Comparison of ENCODE assay signal across 9 mouse cellular contexts in the genomic region with DNA sequence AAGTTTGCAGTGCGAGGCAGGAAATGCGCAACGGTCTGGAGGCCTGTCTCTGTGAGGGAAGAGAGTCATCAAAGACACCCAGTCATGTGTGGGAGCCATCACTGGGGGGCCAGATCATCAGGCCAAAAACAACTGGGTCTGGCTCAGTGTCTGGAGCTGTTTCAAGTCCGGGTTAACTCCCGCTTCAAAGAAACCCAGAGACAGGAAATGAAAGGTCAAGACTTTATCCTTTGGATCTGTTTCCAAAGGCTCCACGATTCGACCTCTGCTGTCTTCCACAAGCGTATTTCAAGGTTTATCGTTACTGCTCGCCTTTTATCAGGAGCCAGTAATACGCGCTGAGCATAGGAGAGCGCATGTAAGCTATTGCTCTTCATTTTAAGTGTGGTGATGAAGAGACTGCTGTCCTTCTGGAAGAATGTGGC.
DNase-seq lines count a peak whose midpoint lies in the region; ATAC-seq and TF ChIP-seq lines count a peak whose summit lies in the region.
"Had no signal": no experiment of that assay in that cellular context is flagged by ENCODE, and none has a peak within 500 bp of the region (broad histone marks: within the 10 kb centered on the region; RNA-seq: fewer than 3 reads in every experiment).

No protein-coding gene starts in this region.

- no peak overlapping the region for H3K4me3 ChIP-seq in gastrocnemius, adult 2 months
- no peak overlapping the region for H3K4me3 ChIP-seq in lung, postnatal 0 days (ENCODE audit: low read depth, low read length)
- no peak overlapping the region for H3K4me3 ChIP-seq in left cerebral cortex, adult 2 months
- H3K4me3 ChIP-seq: midbrain, embryonic 12.5 days had no signal

- peak; percentile 54; the same call in 1 of the 2 replicates for TF ChIP-seq EP300 in lung, postnatal 0 days (IDR thresholded peaks at IDR 0.05)

- DNase-seq in gastrocnemius, postnatal 14 days, result peak; percentile 22
- no peak for DNase-seq in gastrocnemius, adult 2 months
- DNase-seq in adrenal gland, adult 2 months, result peak; percentile 77
- peak; percentile 2 for DNase-seq in induced T-regulatory cell, adult 2 months (ENCODE audit: low read depth)
- DNase-seq in lung, postnatal 0 days (ENCODE audit: low spot score), result peak; percentile 78
- no peak for DNase-seq in left cerebral cortex, adult 2 months (ENCODE audit: extremely low spot score in 1 of 2, low spot score in 2 of 2)
- DNase-seq in right cerebral cortex, adult 18-20 months, result no peak

- no peak for TF ChIP-seq CTCF in gastrocnemius, adult 2 months (IDR thresholded peaks at IDR 0.05)
- TF ChIP-seq CTCF in lung, postnatal 0 days (IDR thresholded peaks at IDR 0.05), result no peak
- no peak for TF ChIP-seq CTCF in left cerebral cortex, adult 2 months (IDR thresholded peaks at IDR 0.05)

- no peaks in the 10 kb centered on the region for H3K9me3 ChIP-seq in lung, postnatal 0 days (ENCODE audit: low read length)
- H3K9me3 ChIP-seq: midbrain, embryonic 12.5 days had no signal

- 0 out of 2 replicates have a peak overlapping the region, but pooled peaks have one; percentile 8 for H3K4me2 ChIP-seq in lung, postnatal 0 days (replicated peaks; ENCODE audit: low read depth, low read length)
- H3K4me2 ChIP-seq: midbrain, embryonic 12.5 days had no signal

- no peaks in the 10 kb centered on the region for H3K27me3 ChIP-seq in lung, postnatal 0 days (replicated peaks; ENCODE audit: insufficient read depth, low read length)
- H3K27me3 ChIP-seq: midbrain, embryonic 12.5 days had no signal

- H3K4me1 ChIP-seq in lung, postnatal 0 days (ENCODE audit: insufficient read depth, low read depth, low read length), result no peaks in the 10 kb centered on the region
- H3K4me1 ChIP-seq: midbrain, embryonic 12.5 days had no signal

- intact Hi-C loops in gastrocnemius, postnatal 14 days (cut with DNase I; ENCODE audit: low total_unique reads), result no loop called here
- intact Hi-C loops in gastrocnemius, adult 2 months (cut with DNase I), result no loop called here
- intact Hi-C loops in left cerebral cortex, adult 2 months (cut with DNase I), result no loop called here

- 38% methylated on average over 13 of the region's 13 CpGs for WGBS in lung, postnatal 0 days

- H3K9ac ChIP-seq in lung, postnatal 0 days (replicated peaks; ENCODE audit: low read depth), result no peak overlapping the region
- H3K9ac ChIP-seq: midbrain, embryonic 12.5 days had no signal

- no peak overlapping the region for H3K27ac ChIP-seq in gastrocnemius, adult 2 months
- H3K27ac ChIP-seq in lung, postnatal 0 days (ENCODE audit: low read length), result 0 out of 2 replicates have a peak overlapping the region, but pooled peaks have one; percentile 38
- no peak overlapping the region for H3K27ac ChIP-seq in left cerebral cortex, adult 2 months
- H3K27ac ChIP-seq: midbrain, embryonic 12.5 days had no signal

- peak; percentile 86 for ATAC-seq in lung, postnatal 0 days
- no peak for ATAC-seq in erythroblast, adult 5-6 weeks (replicated peaks; ENCODE audit: low FRiP score, poor library complexity, severe bottlenecking)

- H3K36me3 ChIP-seq in lung, postnatal 0 days (ENCODE audit: insufficient read depth, low read length), result no peaks in the 10 kb centered on the region
- H3K36me3 ChIP-seq: midbrain, embryonic 12.5 days had no signal

Comparison
In these comparisons a context has a peak if more than half of its experiments do, and no peak if none do; other contexts are left out.
1. DNase-seq: peak in gastrocnemius, postnatal 14 days (single experiment), adrenal gland, adult 2 months (single experiment), induced T-regulatory cell, adult 2 months (single experiment) and lung, postnatal 0 days (single experiment); none in gastrocnemius, adult 2 months (single experiment), left cerebral cortex, adult 2 months (0 of 2) and right cerebral cortex, adult 18-20 months (single experiment).